Mouse (Mus musculus) urinary bladder, postnatal 36 days (tissue): ENCODE measurements around the gene Galnt10.

Source experiments
- DNase-seq, 2 experiments: peaks; one replicate each; pipeline ENCODE4 v3.0.0; 2022; ENCODE audit warnings: low spot score in 2 of 2, mixed read lengths in 1 of 2

Galnt10 gene

DNA sequence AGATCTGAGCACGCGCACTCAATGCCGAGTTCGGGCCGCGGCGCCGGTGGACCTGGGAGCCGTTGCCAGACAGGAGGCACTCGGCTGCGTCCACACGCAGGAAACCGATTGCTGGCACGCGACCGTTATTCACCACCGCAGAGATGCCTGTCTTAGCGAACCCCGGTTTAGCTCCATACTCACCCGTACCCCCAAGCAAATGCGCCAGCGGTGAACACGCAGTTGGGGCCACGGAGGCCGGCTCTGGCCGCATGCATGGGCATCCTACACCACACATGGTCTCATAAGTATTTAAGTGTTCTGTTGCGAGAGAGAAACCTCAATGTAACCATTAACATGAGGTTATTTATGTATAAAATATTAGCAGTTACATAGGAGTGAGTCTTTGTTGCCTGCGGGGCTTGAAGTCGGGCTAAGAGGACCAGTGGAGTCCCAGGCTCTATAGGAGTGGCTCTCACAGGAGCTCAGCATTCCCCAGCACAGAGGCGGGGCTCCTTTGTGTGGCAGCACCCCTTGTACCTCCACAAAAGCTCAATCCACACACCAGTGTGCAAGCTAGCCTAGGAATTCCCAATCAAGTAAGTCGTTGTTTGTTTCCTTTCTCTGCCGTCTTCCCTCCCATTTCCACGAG lies 182.8 kb downstream of the Galnt10 start:
- DNase-seq, result no peak

DNA sequence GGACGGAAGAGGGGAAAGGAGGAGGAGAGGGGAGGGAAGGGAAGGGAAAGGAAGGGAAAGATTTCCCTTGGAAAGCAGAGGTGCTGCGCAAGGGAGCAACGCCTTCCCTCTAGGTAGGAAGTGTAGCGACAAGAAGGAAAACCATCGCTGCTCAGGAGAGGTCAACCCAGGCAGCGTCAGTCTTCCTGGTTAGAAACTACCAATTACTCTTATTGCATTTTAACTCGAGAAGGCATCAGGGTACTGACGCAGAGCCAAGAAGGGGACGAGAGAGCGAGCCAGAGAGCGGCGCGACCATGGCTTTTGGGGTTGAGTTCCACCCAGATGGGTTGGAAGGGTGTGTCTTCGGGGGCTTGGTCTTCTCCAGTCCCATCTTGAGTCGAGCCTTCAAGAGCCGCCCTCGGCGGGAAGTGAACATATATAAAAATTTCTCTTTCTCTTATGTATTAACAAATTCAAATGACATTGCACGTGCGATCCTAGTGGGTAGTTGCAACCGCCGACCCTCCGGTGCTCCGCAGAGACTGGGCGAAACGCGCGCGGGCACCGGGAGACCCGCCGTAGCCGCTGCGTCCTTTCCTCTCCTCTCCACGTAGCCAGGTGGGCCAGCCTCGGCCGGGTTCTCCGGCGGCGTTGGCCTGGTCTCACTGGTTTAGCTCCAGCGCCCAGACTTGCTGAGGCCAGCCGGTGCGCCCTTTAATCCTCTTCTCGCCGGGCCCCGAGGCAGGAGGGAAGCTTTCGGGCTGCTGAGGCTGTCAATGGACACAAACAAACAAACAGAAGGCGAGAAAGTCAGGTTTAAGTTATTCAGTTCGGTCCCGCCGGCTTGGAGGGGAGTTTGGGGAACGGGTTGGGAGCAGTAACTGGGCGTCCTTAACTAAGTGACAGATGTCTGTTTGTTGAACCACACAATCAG lies 184.0 kb downstream of the Galnt10 start:
- DNase-seq, result no peak

DNA sequence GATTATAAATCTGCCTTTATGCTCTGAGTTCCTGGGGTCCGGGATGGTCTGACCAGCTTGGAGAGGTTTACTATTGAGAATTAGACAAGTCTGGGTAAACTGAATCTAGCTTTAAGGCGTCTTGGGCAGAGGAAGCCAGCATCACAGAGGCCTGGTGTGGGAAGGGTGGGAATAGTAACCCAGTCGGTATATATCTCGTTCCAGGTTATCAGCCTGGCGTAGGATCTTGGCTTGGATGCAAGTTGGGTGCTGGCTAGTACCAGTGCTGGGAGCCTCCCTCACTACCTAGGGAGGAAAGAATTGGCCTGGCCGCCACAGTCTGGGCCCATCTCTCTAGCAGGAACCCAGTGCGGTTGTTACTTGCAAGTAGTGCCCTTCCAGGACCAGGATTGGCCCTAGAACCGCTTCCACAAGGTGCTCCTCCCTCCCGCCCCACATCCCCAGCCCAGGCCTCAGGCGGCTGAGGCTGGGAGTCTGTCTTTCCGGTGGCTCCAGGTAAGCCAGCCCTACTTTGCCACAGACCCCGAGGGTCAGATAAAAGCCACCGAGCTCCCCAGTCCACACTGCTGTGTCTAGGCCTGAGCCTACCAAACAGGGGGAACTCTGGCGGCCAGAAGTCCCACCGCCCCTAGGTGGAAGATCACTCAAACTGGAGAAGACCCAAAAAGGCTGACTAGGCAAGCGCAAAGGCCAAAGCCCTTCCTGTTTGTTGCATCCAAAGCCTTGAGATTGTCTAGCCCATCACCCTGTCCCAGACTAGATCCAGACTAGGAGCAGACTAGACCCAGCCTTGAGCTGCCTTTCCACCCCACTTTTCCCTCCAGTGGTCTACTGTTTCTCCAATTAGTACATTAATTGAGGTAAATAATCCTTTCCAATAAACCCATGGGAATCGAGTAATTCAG lies 184.9 kb downstream of the Galnt10 start:
- DNase-seq, result no peak

DNA sequence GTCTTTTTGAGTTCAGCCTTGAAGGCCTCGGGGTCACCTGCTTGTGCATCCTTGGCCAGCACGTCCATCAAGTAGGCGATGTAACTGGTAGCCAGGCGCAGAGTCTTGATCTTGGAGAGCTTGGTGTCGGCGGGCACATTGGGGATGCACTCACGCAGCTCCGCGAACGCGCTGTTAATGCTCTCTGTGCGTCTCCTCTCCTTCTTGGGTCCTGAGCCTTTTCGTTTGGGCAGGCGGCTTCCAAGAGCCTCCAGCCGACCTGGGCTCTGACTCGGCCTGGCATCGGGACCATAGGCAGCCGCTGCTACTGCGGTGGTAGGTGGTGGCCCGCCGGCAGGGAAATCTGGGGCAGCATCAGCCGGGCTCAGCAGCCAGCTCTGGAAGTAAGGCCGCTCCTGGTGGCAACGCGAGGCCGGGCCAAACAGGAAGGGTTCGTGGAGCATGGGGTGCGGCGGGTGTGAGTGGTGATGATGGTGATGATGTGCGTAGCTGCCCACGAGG lies 186.1 kb downstream of the Galnt10 start:
- no peak for DNase-seq

DNA sequence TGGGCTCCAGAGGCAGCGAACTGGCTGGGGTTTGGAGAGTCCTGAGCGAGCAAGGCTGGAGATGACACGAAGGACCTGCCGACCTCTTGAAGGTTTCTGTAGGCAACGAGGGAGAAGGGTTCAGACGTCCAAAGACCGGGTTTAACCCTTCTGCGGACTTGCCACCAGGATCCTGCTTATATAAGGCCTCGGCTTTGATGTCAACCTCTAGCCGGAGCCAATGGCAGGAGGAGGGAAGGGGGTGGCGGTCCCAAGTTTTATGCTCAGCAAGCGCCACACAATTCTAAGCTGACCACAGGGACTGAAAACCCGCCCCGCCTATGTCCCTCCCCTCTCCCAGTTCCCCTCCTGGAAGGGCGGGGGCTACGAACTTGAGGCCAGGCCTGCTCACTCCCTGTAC lies 186.6 kb downstream of the Galnt10 start:
- no peak for DNase-seq

DNA sequence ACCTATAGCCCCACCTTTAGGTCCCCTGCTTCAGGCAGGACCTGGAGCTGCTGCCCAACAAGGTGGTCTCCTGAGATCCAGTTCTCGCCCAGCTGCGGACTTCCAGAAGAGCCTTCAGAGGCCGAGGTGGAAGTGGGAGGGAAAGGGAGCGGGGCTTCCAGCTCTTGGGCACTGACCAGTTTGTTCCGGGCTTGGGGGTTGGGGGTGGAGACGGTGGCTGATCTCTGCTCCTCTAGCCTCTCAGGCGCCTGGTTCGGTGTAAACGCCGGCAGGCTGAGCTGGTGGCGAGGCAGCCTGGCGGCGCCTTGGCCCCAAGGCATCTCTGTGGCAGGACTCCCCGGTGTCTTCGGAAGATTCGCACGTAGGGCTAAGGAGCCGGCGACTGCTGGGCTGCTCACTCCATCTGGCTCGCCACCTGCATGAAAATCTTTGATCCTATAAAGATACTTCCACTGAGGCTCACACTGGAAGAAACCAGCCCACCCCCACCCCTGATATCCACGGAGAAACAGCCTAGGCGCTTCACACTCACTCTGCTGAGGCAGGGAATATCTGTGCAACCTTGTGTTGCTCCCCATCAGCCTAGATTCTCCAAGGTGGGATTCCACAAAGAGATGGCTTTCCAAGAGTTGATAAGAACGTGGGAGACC lies 187.4 kb downstream of the Galnt10 start, which contains the start of gene Hand1:
Hand1 (minus strand) TSS at position 267 of the 650 bp plus-strand sequence.
- DNase-seq, result no peak

DNA sequence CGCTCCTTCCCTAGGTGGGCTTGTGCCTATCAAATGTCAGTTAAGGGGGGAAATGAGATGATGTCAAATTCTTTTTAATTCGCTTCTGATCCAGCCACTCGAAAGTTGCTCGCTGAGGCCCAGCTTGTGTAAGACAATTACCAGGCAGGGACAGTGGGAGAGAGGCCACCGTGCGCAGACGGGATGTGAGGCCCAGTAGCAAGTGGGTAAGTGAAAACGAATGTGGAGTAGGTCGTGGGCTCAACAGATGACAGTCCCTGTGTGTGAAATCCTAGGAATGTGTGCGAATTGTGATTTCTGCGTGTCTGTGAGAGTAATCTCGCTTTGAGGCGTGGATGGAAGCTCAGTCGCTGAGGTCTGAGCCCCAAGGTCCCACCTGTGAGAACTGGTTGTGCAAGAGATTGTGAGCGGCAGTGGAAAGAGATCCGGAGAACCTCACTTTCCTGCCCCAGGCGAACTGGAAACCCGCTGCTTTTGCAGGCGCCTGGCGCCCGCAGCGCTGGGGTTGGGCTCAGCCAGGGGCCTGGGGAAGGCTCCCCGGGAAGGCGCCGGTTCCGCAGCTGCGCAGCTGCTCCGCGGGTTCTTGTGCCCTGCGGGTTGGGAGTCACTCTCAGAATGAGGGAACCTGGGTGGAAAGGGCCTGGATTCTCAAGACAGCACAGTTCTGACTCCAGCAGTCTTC lies 188.2 kb downstream of the Galnt10 start:
- no peak for DNase-seq

DNA sequence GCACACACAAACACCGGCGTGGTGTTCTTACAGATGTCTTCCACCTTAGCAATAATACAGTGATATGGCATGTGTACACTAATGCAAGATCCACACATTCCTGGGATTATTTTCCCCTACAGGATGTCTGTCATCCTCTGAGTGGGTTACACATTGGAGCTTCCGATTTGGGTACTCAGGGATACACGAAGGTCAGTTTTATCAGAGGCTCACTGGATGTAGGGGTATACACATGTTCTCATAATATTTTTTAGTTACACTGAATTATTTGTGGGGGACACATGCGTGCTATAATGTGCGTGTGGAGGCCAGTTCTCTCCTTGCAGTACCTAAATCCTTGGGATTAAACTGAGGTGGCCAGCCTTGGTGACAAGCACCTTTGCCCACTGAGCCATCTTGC lies 188.8 kb downstream of the Galnt10 start:
- DNase-seq, result no peak

DNA sequence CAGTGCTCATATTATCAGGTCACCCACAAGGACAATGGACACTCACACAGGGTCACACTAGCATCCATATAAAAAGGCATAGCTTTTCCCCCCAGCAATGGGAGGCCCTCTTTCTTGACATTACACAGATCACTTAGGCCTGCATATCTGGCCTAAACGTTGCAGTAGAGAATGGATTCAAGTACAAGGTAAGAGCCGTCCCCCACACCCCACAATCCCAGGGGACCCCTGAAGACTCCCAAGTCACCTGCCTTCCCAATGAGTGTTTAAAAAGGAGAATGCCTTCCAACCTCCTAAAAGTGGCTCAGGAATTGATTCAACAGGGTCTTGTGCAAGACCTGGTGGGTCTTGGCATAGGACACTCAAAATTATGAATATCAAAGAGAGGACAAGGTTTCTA lies 190.1 kb downstream of the Galnt10 start:
- DNase-seq, result no peak

DNA sequence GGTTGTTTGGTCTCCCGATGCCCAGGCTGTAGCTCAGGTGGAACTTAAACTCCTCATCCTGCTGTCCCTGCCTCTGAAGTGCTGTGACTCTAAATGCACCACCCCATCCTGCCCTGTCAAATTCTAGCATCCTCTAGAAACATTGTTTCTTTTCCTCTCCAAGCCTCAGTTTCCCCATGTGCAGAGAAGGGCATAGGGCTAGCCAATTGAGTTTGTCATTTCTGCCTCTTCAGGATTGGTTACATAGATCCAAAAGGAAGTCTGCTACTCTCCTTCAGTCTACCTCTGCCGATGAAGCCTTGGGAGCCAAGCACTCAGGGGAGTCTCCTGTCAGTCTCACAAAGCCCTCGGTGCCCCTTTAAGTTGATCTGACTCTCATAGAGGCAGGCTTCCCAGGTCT lies 190.7 kb downstream of the Galnt10 start:
- no peak for DNase-seq

DNA sequence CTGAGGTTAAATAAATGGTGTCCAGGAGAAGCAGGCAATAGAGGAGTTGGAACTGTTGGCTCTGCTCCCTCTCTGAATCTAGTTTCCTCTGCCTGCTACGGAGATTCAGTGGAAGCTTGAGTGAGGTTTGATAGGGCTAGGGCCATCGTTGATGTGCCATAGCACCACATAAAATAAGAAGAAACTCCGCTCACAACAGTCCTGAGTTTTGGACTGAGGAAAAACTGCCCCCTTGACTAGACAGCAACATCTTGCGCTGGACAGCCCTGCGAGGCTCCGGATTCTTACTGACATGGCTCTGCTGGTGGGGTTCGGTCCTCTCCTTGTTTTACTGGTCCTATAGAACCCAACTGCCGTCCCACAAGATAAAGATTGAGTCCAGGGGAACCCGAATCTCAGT lies 191.2 kb downstream of the Galnt10 start:
- DNase-seq, result no peak
